Mouse (Mus musculus): ENCODE data around the gene Osbpl11. TPM values are rescaled to one million over a fixed set of nuclear protein-coding genes. Genes with fewer than 3 reads are reported as not detected.

The Osbpl11 gene
- polyA plus RNA-seq, 1 experiment from 2014 or later = 17.6 TPM

DNA sequence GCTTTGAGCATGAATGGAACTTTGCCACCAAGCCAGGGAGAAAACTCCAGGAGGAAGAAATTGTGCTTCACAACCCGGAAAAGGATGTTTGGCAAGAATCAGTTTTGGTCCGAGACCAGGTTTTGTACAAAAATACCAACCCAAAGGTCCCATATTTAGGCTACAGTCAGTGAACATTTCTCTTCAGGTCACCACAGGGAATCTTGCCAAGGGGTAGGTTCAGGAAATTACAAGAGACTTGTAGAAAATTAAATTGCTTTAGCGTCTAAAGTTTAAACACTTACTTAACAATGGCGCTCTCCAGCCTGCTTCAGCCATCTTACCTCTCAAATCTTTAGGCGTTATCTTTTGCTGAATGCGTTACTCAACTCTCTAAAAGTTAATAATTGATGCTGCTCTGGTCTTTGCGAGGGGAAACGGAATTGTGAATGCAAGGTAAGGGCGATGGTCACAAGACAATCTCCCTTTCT is 65.8 kb downstream of the Osbpl11 start:
- Histone ChIP-seq H3K4me1 (peaks cover 14% of the 10 kb centered on the region), H3K27ac (peak overlapping the region; percentile 78), H3K9me3 (no peaks in the 10 kb centered on the region), H3K9ac (peak overlapping the region; percentile 94), H3K4me2 (replicated peaks) (peak overlapping the region; percentile 68), H3K36me3 (peaks cover 3% of the 10 kb centered on the region; the same call in 1 of the 2 replicates), H3K4me3 (peak overlapping the region; percentile 93), H3K27me3 (no peaks in the 10 kb centered on the region)
- 17% methylated on average over 9 of the region's 9 CpGs for WGBS
- ATAC-seq (ENCODE audit: low FRiP score, low read depth) = no peak

DNA sequence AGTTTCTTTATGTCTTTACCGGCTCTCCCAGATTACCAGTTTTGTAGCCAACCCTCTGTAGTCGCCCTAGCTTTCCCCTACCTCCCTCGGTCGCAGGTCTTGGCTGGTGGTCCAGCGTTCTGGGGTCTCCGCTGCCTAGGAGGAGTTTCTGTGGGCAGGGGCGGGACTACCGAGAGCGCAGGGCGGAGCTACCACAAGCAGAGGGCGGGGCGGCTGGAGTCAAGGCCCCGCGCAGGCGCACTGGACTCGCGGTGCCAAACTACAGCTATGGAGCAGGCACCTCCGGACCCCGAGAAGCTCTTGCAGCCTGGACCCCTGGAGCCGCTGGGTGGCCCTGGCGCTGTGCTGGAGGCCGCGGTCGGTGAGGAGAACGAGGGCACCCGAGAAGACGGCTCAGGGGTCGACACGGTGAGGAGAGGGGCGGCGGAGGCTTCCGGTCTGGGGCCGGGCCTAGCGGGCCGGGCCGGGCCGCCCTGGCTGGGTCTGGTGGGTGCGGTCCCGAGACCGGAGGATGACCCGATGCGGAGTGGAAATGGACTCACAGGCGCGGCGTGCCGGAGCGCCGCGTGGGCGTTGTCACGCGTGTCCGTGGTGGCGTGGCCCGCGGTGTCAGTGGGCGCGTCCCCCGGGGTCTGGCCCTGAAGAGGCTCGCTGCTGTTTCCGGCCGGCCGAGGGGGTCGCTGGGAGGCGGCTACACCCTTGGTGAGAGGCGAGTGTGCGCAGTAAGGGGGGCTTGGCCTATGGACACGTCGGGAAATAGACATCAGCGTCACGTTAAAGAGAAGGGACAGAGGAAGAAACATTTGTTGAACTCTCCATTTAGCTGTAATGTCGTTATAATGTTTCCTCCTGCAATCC is 66.6 kb downstream of the Osbpl11 start, which contains the start of gene Snx4:
TSS of gene Snx4 (plus strand) at position 249 of the 858 bp plus-strand sequence.
- under 1% methylated on average over 67 of the region's 72 CpGs for WGBS
- no peaks in the 10 kb centered on the region for H3K27me3 ChIP-seq
- H3K9me3 ChIP-seq = no peaks in the 10 kb centered on the region
- peaks cover 3% of the 10 kb centered on the region; the same call in 1 of the 2 replicates for H3K36me3 ChIP-seq
- peak within 1 kb of the TSS; percentile 93 for H3K4me3 ChIP-seq
- peak; percentile 93 for ATAC-seq (ENCODE audit: low FRiP score, low read depth)
- H3K27ac ChIP-seq = peak within 1 kb of the TSS; percentile 78
- H3K9ac ChIP-seq = peak within 1 kb of the TSS; percentile 94
- peak within 1 kb of the TSS; percentile 68 for H3K4me2 ChIP-seq (replicated peaks)
- H3K4me1 ChIP-seq = peaks cover 14% of the 10 kb centered on the region

DNA sequence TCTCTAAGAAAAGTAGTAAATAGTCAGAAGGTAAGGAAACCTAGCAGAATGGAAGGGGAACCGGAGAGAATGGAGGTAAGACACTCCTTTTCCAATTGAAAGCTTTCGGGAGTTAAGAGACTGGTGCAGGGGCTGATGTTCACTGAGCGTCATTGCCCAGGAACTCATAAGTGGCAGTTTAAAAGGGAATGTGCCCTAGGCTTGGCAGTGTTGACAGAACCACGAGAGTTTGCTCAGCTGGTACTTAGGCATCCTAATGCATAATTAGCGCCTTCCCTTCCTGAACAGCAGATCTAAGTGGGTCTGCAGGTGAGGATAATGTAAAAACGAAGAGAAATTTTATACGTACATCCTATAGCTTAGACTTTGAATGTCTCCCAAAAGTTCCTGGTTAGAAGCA is 70.7 kb downstream of the Osbpl11 start:
- H3K27me3 ChIP-seq = no peaks in the 10 kb centered on the region
- peaks cover 9% of the 10 kb centered on the region for H3K36me3 ChIP-seq
- H3K4me1 ChIP-seq = peaks cover 10% of the 10 kb centered on the region
- WGBS = 85% methylated on average over 7 of the region's 7 CpGs
- H3K27ac ChIP-seq = no peak overlapping the region
- no peak overlapping the region for H3K9ac ChIP-seq
- no peaks in the 10 kb centered on the region for H3K9me3 ChIP-seq
- no peak overlapping the region for H3K4me2 ChIP-seq (replicated peaks)
- ATAC-seq (ENCODE audit: low FRiP score, low read depth) = no peak
- H3K4me3 ChIP-seq = no peak overlapping the region

DNA sequence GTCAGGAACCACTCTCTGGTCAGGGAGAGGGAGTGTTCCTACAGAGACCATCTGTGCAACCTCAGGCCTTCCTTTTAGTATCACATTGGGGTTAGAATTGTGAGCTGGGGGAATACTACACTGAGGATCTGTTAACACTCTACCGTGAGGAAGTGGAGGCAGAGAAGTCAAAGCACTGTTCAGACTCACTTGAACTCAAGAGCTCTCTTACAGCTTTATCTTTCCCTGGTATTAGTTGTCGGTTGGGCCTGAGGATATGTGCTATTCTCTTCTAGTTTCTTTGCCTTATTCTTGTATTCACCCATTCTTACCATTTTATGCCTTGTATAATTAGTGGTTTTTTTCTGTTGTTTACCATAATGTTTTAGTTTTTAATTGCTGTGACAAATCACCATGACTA is 73.7 kb downstream of the Osbpl11 start:
- no peak overlapping the region for H3K9ac ChIP-seq
- H3K4me2 ChIP-seq (replicated peaks) = no peak overlapping the region
- no peaks in the 10 kb centered on the region for H3K4me1 ChIP-seq
- H3K27ac ChIP-seq = no peak overlapping the region
- ATAC-seq (ENCODE audit: low FRiP score, low read depth) = no peak
- no peaks in the 10 kb centered on the region for H3K27me3 ChIP-seq
- H3K9me3 ChIP-seq = no peaks in the 10 kb centered on the region
- peaks cover 9% of the 10 kb centered on the region for H3K36me3 ChIP-seq
- H3K4me3 ChIP-seq = no peak overlapping the region
- 90% methylated on average over 2 of the region's 2 CpGs for WGBS

DNA sequence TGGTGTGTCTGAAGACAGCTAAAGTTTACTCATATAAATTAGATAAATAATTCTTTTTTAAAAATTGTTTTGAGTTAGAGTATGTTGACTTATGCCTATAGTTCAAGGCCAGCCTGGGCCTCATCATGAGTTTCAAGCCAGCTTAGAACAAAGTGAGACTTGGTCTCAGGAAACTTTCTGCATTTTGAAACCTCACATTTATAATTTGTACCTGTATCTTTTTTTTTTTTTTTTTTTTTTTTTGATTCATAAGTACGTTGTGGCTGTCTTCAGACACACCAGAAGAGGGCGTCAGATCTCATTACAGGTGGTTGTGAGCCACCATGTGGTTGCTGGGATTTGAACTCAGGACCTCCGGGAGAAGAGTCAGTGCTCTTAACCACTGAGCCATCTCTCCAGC is 75.0 kb downstream of the Osbpl11 start:
- Histone ChIP-seq H3K36me3 (peaks cover 22% of the 10 kb centered on the region), H3K27me3 (no peaks in the 10 kb centered on the region), H3K4me2 (replicated peaks) (no peak overlapping the region), H3K9me3 (no peaks in the 10 kb centered on the region), H3K27ac (no peak overlapping the region), H3K4me1 (no peaks in the 10 kb centered on the region), H3K4me3 (no peak overlapping the region), H3K9ac (no peak overlapping the region)
- ATAC-seq (ENCODE audit: low FRiP score, low read depth) = no peak
- 91% methylated on average over 3 of the region's 3 CpGs for WGBS

DNA sequence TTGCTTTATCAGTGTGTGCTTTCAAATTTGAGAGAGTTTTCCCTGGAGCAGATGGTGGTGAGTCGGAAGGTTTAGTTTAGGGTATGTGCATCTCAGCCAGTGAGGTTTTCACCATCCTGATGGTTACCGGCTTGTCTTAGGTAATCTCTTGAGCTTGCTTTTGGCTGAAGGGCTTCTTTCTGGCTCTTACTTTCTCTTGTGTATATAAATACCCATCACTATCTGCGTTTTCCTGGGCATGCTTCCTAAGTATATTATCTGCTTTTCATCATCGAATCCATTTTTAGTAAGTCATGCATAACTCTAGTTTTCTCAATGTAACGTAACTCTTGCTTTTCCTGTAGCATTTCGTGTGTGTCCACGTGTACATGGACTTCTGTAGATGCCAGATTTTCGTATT is 76.0 kb downstream of the Osbpl11 start:
- Histone ChIP-seq H3K27ac (no peak overlapping the region), H3K4me2 (replicated peaks) (no peak overlapping the region), H3K9ac (no peak overlapping the region), H3K4me3 (no peak overlapping the region), H3K27me3 (no peaks in the 10 kb centered on the region), H3K9me3 (no peaks in the 10 kb centered on the region), H3K4me1 (no peaks in the 10 kb centered on the region), H3K36me3 (peaks cover 32% of the 10 kb centered on the region)
- 87% methylated on average over 8 of the region's 8 CpGs for WGBS
- ATAC-seq (ENCODE audit: low FRiP score, low read depth) = no peak

DNA sequence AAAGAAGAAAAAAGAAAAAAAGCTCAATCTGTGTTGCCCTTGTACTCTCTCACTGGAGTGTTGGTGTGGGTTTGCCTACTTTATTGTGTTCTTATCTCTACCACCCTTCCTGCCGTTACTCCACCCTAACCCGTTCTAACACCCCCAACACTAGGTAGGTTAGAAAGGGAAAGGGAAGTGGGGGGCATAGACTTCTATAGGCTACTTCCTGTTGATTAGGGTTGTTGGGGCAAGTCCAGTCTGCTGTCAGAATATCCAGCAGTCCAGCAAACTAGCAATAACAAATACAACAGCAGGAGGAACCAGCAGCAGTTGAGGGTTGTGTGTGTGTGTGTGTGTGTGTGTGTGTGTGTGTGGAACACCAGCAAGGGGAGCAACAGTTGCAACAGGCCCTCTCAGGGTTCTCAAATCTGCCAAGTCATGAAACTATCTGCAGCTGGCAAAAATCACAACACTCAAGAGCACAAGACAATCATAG is 76.8 kb downstream of the Osbpl11 start:
- no peaks in the 10 kb centered on the region for H3K4me1 ChIP-seq
- peaks cover 40% of the 10 kb centered on the region for H3K36me3 ChIP-seq
- no peaks in the 10 kb centered on the region for H3K27me3 ChIP-seq
- ATAC-seq (ENCODE audit: low FRiP score, low read depth) = no peak
- H3K9ac ChIP-seq = no peak overlapping the region
- H3K27ac ChIP-seq = no peak overlapping the region
- no peaks in the 10 kb centered on the region for H3K9me3 ChIP-seq
- H3K4me3 ChIP-seq = no peak overlapping the region
- 79% methylated on average over 2 of the region's 2 CpGs for WGBS
- H3K4me2 ChIP-seq (replicated peaks) = no peak overlapping the region

DNA sequence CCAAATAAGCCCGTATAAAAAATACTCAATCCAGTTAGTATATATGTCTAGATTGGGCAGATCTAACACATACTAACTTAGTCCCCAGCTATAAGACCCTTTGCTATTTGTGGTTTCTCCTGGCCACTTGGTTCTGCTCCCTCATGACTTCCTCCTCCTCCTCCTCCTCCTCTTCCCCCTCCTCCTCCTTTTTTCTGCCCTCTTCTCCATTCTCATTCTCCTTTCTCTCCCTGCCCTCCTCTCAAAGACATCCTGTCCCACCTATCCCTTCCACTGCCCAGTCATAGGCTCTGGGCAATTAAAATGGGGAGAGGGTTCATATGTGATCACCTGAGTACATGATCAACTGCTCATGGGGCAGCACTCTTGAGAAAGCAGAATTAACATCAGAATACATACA is 77.2 kb downstream of the Osbpl11 start:
- no peak overlapping the region for H3K4me2 ChIP-seq (replicated peaks)
- no peaks in the 10 kb centered on the region for H3K27me3 ChIP-seq
- H3K4me1 ChIP-seq = no peaks in the 10 kb centered on the region
- no peak overlapping the region for H3K9ac ChIP-seq
- peaks cover 44% of the 10 kb centered on the region for H3K36me3 ChIP-seq
- 83% methylated on average over 1 of the region's 1 CpGs for WGBS
- no peak for ATAC-seq (ENCODE audit: low FRiP score, low read depth)
- no peak overlapping the region for H3K4me3 ChIP-seq
- H3K27ac ChIP-seq = no peak overlapping the region
- no peaks in the 10 kb centered on the region for H3K9me3 ChIP-seq

DNA sequence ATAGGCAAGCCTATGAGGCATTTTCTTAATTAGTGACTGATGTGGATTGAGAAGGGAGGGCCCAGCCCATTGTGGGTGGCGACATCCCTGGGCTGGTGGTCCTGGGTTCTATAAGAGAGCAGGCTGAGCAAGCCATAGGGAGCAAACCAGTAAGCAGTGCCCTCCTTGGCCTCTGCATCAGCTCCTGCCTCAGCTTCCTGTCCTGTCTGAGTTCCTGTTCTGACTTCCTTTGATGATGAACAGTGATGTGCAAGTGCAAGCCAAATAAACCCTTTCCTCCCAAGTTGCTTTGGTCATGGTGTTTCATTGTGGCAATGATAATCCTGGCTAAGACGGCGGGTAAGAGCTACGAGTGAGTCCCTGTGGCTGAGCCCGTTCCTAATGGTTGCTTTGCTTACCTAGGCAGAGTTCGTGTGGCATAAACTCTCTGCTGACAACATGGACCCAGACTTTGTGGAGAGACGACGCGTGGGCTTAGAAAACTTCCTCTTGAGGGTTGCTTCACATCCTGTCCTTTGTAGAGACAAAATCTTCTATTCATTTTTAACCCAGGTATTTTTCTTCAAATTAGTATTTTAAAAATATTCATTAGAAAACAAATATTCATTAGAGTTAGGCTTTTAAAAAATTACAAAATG is 82.9 kb downstream of the Osbpl11 start:
- no peak for ATAC-seq (ENCODE audit: low FRiP score, low read depth)
- no peak overlapping the region for H3K4me3 ChIP-seq
- 0 out of 2 replicates have a peak, but pooled peaks cover 2% of the 10 kb centered on the region for H3K9me3 ChIP-seq
- H3K4me1 ChIP-seq = no peaks in the 10 kb centered on the region
- no peak overlapping the region for H3K27ac ChIP-seq
- no peak overlapping the region for H3K4me2 ChIP-seq (replicated peaks)
- WGBS = 88% methylated on average over 9 of the region's 9 CpGs
- peaks cover 74% of the 10 kb centered on the region for H3K36me3 ChIP-seq
- H3K27me3 ChIP-seq = no peaks in the 10 kb centered on the region
- no peak overlapping the region for H3K9ac ChIP-seq

DNA sequence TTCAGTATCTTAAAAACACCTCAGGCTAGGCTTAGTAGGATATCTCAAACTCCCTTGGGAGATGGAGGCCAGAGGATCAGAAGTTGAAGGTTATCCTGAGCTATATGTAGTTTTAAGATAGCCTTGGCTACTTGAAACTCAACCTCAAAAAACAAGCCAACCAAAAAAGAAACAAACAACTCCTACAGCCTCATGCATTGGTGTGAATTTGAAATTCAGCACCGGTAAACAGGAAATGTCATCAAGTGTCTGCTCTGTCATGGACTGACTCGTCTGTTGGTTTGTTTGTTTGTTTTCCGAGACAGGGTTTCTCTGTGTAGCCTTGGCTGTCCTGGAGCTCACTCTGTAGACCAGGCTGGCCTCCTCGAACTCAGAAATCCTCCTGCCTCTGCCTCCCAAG is 87.0 kb downstream of the Osbpl11 start:
- Histone ChIP-seq H3K4me2 (replicated peaks) (no peak overlapping the region), H3K9ac (no peak overlapping the region), H3K9me3 (0 out of 2 replicates have a peak, but pooled peaks cover 2% of the 10 kb centered on the region), H3K27ac (no peak overlapping the region), H3K4me3 (no peak overlapping the region), H3K4me1 (no peaks in the 10 kb centered on the region), H3K36me3 (peaks cover 66% of the 10 kb centered on the region), H3K27me3 (no peaks in the 10 kb centered on the region)
- WGBS = 97% methylated on average over 4 of the region's 4 CpGs
- no peak for ATAC-seq (ENCODE audit: low FRiP score, low read depth)

DNA sequence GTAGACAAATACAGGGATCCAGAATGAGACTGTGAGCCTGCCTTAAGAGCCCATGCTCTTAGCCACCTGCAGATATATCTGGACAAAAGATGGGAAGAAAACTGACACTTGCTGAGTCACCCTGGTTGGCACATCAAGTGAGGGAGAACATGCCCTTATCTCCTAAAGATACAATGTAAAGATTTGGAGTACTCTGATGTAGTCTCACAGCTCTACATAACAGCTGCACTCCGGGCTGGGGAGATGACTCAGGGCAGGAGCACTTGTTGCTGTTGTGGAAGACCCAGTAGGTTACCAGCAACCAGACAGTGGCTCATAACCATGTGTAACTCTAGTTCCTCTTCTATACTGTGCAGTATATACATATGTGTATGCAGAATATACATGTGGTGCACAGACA is 98.2 kb downstream of the Osbpl11 start:
- Histone ChIP-seq H3K27ac (no peak overlapping the region), H3K36me3 (peaks cover 79% of the 10 kb centered on the region), H3K9ac (no peak overlapping the region), H3K4me3 (no peak overlapping the region), H3K9me3 (no peaks in the 10 kb centered on the region), H3K27me3 (no peaks in the 10 kb centered on the region), H3K4me1 (no peaks in the 10 kb centered on the region), H3K4me2 (replicated peaks) (no peak overlapping the region)
- ATAC-seq (ENCODE audit: low FRiP score, low read depth) = no peak
- 95% methylated on average over 1 of the region's 1 CpGs for WGBS

DNA sequence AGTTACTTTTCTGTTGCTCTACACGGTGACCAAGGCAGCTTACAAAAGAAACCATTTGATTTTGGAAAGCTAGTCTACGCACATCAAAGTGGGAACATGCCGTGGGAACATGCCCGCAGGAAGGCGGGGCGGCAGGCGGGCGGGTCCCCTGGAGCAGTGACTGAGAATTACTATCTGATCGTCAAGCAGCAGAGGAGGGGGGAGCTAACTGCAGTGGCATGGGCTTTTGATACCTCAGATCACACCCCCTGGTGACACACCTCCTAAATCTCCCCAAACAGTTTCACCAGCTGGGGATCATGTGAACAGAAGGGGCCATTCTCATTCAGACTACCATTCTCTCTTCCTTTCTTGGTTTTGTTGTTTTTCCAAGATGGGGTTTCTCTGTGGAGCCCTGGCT is 103.7 kb downstream of the Osbpl11 start:
- Histone ChIP-seq H3K4me3 (no peak overlapping the region), H3K4me1 (no peaks in the 10 kb centered on the region), H3K27me3 (no peaks in the 10 kb centered on the region), H3K36me3 (peaks cover 87% of the 10 kb centered on the region), H3K9ac (no peak overlapping the region), H3K27ac (no peak overlapping the region), H3K4me2 (replicated peaks) (no peak overlapping the region), H3K9me3 (peaks cover 9% of the 10 kb centered on the region; the same call in 1 of the 2 replicates)
- 73% methylated on average over 9 of the region's 9 CpGs for WGBS
- no peak for ATAC-seq (ENCODE audit: low FRiP score, low read depth)

Measured in limb, embryonic 13.5 days (tissue).